Mouse (Mus musculus): Measurements from ENCODE around the gene Degs2. TPM values are rescaled to one million over a fixed set of nuclear protein-coding genes. Genes with fewer than 3 reads are reported as not detected.
A peak's percentile ranks its signal among the peaks of the same experiment; 100 is the strongest.

Degs2 gene
- polyA plus RNA-seq, 1 experiment = 21.6 TPM

- Histone ChIP-seq H3K27ac (ENCODE audit: control insufficient read depth, insufficient read depth, low read length) (peak overlapping the region; percentile 9; the same call in 1 of the 2 replicates), H3K4me3 (ENCODE audit: control insufficient read depth, insufficient read depth, low read length) (no peak overlapping the region), H3K36me3 (ENCODE audit: control insufficient read depth, insufficient read depth, low read length) (0 out of 2 replicates have a peak, but pooled peaks cover 3% of the 10 kb centered on the region), H3K4me1 (replicated peaks; ENCODE audit: control insufficient read depth, insufficient read depth, low read length) (peaks cover 53% of the 10 kb centered on the region), H3K27me3 (ENCODE audit: control insufficient read depth, insufficient read depth, low read length) (no peaks in the 10 kb centered on the region)
- 49% methylated on average over 13 of the region's 13 CpGs for WGBS
- TF ChIP-seq CTCF (IDR thresholded peaks at IDR 0.05; ENCODE audit: borderline replicate concordance, control insufficient read depth, extremely low read depth, insufficient read depth, low read length, poor library complexity) (no peak), POLR2A (IDR thresholded peaks at IDR 0.05; ENCODE audit: control insufficient read depth, extremely low read depth, insufficient read depth, low read length, poor library complexity) (no peak)
- no peak for DNase-seq
These were observed 19.7 kb downstream of the Degs2 start for GRCm38 (mm10) chr12:108682240-108683023.

GRCm38 (mm10) chr12:108680861-108681260 lies 21.3 kb downstream of the Degs2 start:
- DNase-seq = no peak
- Histone ChIP-seq H3K4me1 (replicated peaks; ENCODE audit: control insufficient read depth, insufficient read depth, low read length) (peaks cover 43% of the 10 kb centered on the region), H3K36me3 (ENCODE audit: control insufficient read depth, insufficient read depth, low read length) (0 out of 2 replicates have a peak, but pooled peaks cover 3% of the 10 kb centered on the region), H3K27ac (ENCODE audit: control insufficient read depth, insufficient read depth, low read length) (no peak overlapping the region), H3K4me3 (ENCODE audit: control insufficient read depth, insufficient read depth, low read length) (no peak overlapping the region), H3K27me3 (ENCODE audit: control insufficient read depth, insufficient read depth, low read length) (no peaks in the 10 kb centered on the region)
- WGBS = 95% methylated on average over 8 of the region's 8 CpGs
- TF ChIP-seq CTCF (IDR thresholded peaks at IDR 0.05; ENCODE audit: borderline replicate concordance, control insufficient read depth, extremely low read depth, insufficient read depth, low read length, poor library complexity) (no peak), POLR2A (IDR thresholded peaks at IDR 0.05; ENCODE audit: control insufficient read depth, extremely low read depth, insufficient read depth, low read length, poor library complexity) (no peak)

- WGBS = 91% methylated on average over 4 of the region's 4 CpGs
- no peaks in the 10 kb centered on the region for H3K36me3 ChIP-seq (ENCODE audit: control insufficient read depth, insufficient read depth, low read length)
These were observed 23.7 kb downstream of the Degs2 start for GRCm38 (mm10) chr12:108678366-108678765.

GRCm38 (mm10) chr12:108677116-108677515 lies 25.0 kb downstream of the Degs2 start:
- DNase-seq = no peak

More at GRCm38 (mm10) chr12:108678366-108678765, 23.7 kb downstream of the Degs2 start:
- H3K27me3 ChIP-seq (ENCODE audit: control insufficient read depth, insufficient read depth, low read length) = no peaks in the 10 kb centered on the region
- H3K27ac ChIP-seq (ENCODE audit: control insufficient read depth, insufficient read depth, low read length) = no peak overlapping the region
- no peak overlapping the region for H3K4me3 ChIP-seq (ENCODE audit: control insufficient read depth, insufficient read depth, low read length)
- H3K4me1 ChIP-seq (replicated peaks; ENCODE audit: control insufficient read depth, insufficient read depth, low read length) = peaks cover 44% of the 10 kb centered on the region
- TF ChIP-seq CTCF (IDR thresholded peaks at IDR 0.05; ENCODE audit: borderline replicate concordance, control insufficient read depth, extremely low read depth, insufficient read depth, low read length, poor library complexity) (no peak), POLR2A (IDR thresholded peaks at IDR 0.05; ENCODE audit: control insufficient read depth, extremely low read depth, insufficient read depth, low read length, poor library complexity) (no peak)
- no peak for DNase-seq

GRCm38 (mm10) chr12:108675614-108676401 lies 26.3 kb downstream of the Degs2 start:
- Histone ChIP-seq H3K27me3 (ENCODE audit: control insufficient read depth, insufficient read depth, low read length) (no peaks in the 10 kb centered on the region), H3K27ac (ENCODE audit: control insufficient read depth, insufficient read depth, low read length) (no peak overlapping the region), H3K4me3 (ENCODE audit: control insufficient read depth, insufficient read depth, low read length) (no peak overlapping the region), H3K36me3 (ENCODE audit: control insufficient read depth, insufficient read depth, low read length) (no peaks in the 10 kb centered on the region), H3K4me1 (replicated peaks; ENCODE audit: control insufficient read depth, insufficient read depth, low read length) (peaks cover 46% of the 10 kb centered on the region)
- WGBS = 72% methylated on average over 8 of the region's 8 CpGs
- DNase-seq = no peak
- peak; percentile 19; the same call in 1 of the 2 replicates for TF ChIP-seq CTCF (IDR thresholded peaks at IDR 0.05; ENCODE audit: borderline replicate concordance, control insufficient read depth, extremely low read depth, insufficient read depth, low read length, poor library complexity)
- TF ChIP-seq POLR2A (IDR thresholded peaks at IDR 0.05; ENCODE audit: control insufficient read depth, extremely low read depth, insufficient read depth, low read length, poor library complexity) = no peak

More at GRCm38 (mm10) chr12:108677116-108677515, 25.0 kb downstream of the Degs2 start:
- H3K4me1 ChIP-seq (replicated peaks; ENCODE audit: control insufficient read depth, insufficient read depth, low read length) = peaks cover 44% of the 10 kb centered on the region
- no peaks in the 10 kb centered on the region for H3K36me3 ChIP-seq (ENCODE audit: control insufficient read depth, insufficient read depth, low read length)
- H3K27me3 ChIP-seq (ENCODE audit: control insufficient read depth, insufficient read depth, low read length) = no peaks in the 10 kb centered on the region
- 96% methylated on average over 5 of the region's 5 CpGs for WGBS
- no peak overlapping the region for H3K27ac ChIP-seq (ENCODE audit: control insufficient read depth, insufficient read depth, low read length)
- H3K4me3 ChIP-seq (ENCODE audit: control insufficient read depth, insufficient read depth, low read length) = no peak overlapping the region
- TF ChIP-seq CTCF (IDR thresholded peaks at IDR 0.05; ENCODE audit: borderline replicate concordance, control insufficient read depth, extremely low read depth, insufficient read depth, low read length, poor library complexity) (no peak), POLR2A (IDR thresholded peaks at IDR 0.05; ENCODE audit: control insufficient read depth, extremely low read depth, insufficient read depth, low read length, poor library complexity) (no peak)

GRCm38 (mm10) chr12:108674916-108675315 lies 27.2 kb downstream of the Degs2 start:
- no peak overlapping the region for H3K27ac ChIP-seq (ENCODE audit: control insufficient read depth, insufficient read depth, low read length)
- H3K27me3 ChIP-seq (ENCODE audit: control insufficient read depth, insufficient read depth, low read length) = no peaks in the 10 kb centered on the region
- no peak for DNase-seq
- H3K4me1 ChIP-seq (replicated peaks; ENCODE audit: control insufficient read depth, insufficient read depth, low read length) = peaks cover 48% of the 10 kb centered on the region
- H3K36me3 ChIP-seq (ENCODE audit: control insufficient read depth, insufficient read depth, low read length) = no peaks in the 10 kb centered on the region
- H3K4me3 ChIP-seq (ENCODE audit: control insufficient read depth, insufficient read depth, low read length) = no peak overlapping the region
- 95% methylated on average over 2 of the region's 2 CpGs for WGBS
- TF ChIP-seq POLR2A (IDR thresholded peaks at IDR 0.05; ENCODE audit: control insufficient read depth, extremely low read depth, insufficient read depth, low read length, poor library complexity) (no peak), CTCF (IDR thresholded peaks at IDR 0.05; ENCODE audit: borderline replicate concordance, control insufficient read depth, extremely low read depth, insufficient read depth, low read length, poor library complexity) (no peak)
